Mouse (Mus musculus) stomach, embryonic 16.5 days (tissue): ENCODE results near the gene Rnase1. TPM values are rescaled to one million over a fixed set of nuclear protein-coding genes. Genes with fewer than 3 reads are reported as not detected.
A peak's percentile ranks its signal among the peaks of the same experiment; 100 is the strongest.
"Not testable (repeated sequence)": the region's sequence is repeated elsewhere in the genome, so short reads cannot be mapped to it uniquely, and the experiment has no call there.

Source experiments
- ATAC-seq: fragments of 200-750 bp; cut with Nextera tagmentation; 2 replicates; pipeline ENCODE4 v1.8.0; 2017; ENCODE audit warnings: moderate number of reproducible peaks, moderate TSS enrichment; ENCODE audit not compliant: insufficient read depth, low FRiP score
- H3K27ac ChIP-seq: fragments of 300-500 bp; sonication (generic); 2 replicates; pipeline ENCODE4 v1.5.1; 2014; ENCODE audit warnings: low read length
- H3K27me3 ChIP-seq: fragments of 300-500 bp; sonication (generic); 2 replicates; pipeline ENCODE4 v1.6.1; 2014; ENCODE audit warnings: low read length, control low read depth, mixed read lengths; ENCODE audit not compliant: control insufficient read depth, insufficient read depth
- H3K36me3 ChIP-seq: fragments of 300-500 bp; sonication (generic); 2 replicates; pipeline ENCODE4 v1.6.1; 2014; ENCODE audit warnings: low read length; ENCODE audit not compliant: control insufficient read depth, insufficient read depth
- H3K4me1 ChIP-seq: fragments of 300-500 bp; sonication (generic); 2 replicates; pipeline ENCODE4 v1.6.1; 2014; ENCODE audit warnings: low read length, control low read depth, mixed read lengths; ENCODE audit not compliant: control insufficient read depth, insufficient read depth
- H3K4me2 ChIP-seq: fragments of 300-500 bp; sonication (generic); 2 replicates; pipeline ENCODE4 v1.6.1; 2014; ENCODE audit warnings: low read depth, low read length, mixed read lengths
- H3K4me3 ChIP-seq: fragments of 300-500 bp; sonication (generic); replicated peaks from 2 replicates; pipeline ENCODE4 v1.5.1; 2014; ENCODE audit warnings: mild to moderate bottlenecking, low read length
- H3K9ac ChIP-seq: fragments of 300-500 bp; sonication (generic); 2 replicates; pipeline ENCODE4 v1.6.1; 2014; ENCODE audit warnings: low read length
- H3K9me3 ChIP-seq: fragments of 300-500 bp; sonication (generic); replicated peaks from 2 replicates; pipeline ENCODE4 v1.6.1; 2016; ENCODE audit warnings: low read length, control low read depth; ENCODE audit not compliant: control insufficient read depth
- WGBS: fragments of 180-500 bp; shearing (Covaris S2); extraction: QIAGEN DNeasy Blood & Tissue Kit; methylation state at CpG from one replicate; pipeline ENCODE4 v1.1.7; 2014; 5-methylcytosine and 5-hydroxymethylcytosine counted together
- polyA plus RNA-seq: library from polyadenylated mRNA; unstranded; fragments of >200 nt; fragmentation: Nextera tagmentation; extraction: Ambion mirVana; gene quantifications from 2 replicates; pipeline ENCODE4 v1.2.1, GENCODE M21; 2015

Gene Rnase1
- 117 and 170 TPM in 2 replicates for polyA plus RNA-seq

DNA sequence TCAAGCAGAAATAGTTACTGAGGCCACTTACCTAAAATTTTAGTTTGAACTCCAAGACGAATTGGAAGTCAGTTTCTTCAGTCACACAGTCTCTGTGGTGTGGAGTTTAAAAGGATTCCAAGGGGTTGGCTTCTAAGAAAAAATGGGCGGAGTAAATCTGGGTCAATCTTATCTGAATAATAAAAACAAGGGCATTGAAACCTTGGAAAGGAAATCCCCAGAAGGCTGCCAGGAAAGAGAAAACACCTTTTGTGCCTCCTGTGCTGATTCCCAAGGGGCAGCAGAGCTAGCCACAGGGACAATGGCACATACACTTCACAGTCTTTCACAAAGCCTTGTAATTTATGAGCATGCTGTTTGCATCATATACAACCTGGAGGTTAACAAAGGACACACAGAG is at the start of gene Rnase1:
Rnase1 (minus strand) TSS at position 101 of the 400 bp plus-strand sequence.
- peak within 1 kb of the TSS; percentile 56 for H3K27ac ChIP-seq
- WGBS = 63% methylated on average over 2 of the region's 2 CpGs

DNA sequence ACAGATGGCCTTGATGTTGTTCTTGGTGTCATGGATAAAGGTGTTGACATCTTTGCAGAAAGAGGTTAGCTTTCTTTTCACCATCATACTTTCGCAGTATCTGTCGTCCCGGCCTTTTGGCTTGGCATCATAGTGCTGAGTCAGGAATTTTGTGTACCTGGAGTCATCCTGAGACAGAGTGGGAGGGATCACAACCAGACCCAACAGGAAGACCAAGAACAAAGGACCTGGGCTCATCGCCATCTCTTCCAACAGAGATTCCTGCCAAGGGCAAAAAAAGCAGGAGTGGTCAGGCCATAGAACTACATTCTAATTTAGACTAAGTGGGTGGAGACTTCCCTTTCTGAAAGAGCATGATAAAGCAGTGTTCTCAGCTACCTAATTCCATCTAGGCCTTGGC is 49.1 kb upstream of the Rnase1 start:
- Histone ChIP-seq H3K27me3 (no peaks in the 10 kb centered on the region), H3K4me1 (no peaks in the 10 kb centered on the region), H3K4me2 (no peak overlapping the region), H3K9me3 (no peaks in the 10 kb centered on the region), H3K4me3 (no peak overlapping the region), H3K36me3 (no peaks in the 10 kb centered on the region), H3K9ac (no peak overlapping the region), H3K27ac (no peak overlapping the region)
- no peak for ATAC-seq
- WGBS = 83% methylated on average over 4 of the region's 4 CpGs

More for the DNA sequence above, at the start of gene Rnase1:
- Histone ChIP-seq H3K36me3 (no peaks in the 10 kb centered on the region), H3K27me3 (no peaks in the 10 kb centered on the region), H3K4me3 (no peak within 1 kb of the TSS), H3K4me2 (no peak within 1 kb of the TSS), H3K9ac (0 out of 2 replicates have a peak within 1 kb of the TSS, but pooled peaks have one; percentile 12), H3K4me1 (no peaks in the 10 kb centered on the region), H3K9me3 (no peaks in the 10 kb centered on the region)
- no peak for ATAC-seq

DNA sequence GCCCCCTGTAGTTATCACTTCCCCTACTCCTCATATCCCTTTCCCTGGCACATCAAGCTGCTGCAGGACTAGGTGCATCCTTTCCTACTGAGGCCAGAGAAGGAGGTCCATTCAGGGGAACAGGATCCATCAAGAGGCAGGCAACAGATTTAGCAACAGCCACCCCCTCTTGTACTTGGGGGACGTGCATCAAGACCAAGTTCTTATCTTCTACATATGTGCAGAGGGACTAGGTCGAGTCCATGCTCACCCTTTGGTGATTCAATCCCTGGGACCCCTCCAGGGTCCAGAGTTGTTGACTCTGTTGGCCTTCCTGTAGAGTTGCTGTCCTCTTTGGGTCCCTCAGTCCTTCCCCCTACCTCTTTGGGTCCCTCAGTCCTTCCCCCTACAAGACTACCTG is 34.5 kb upstream of the Rnase1 start:
- not testable (repeated sequence) for H3K4me3 ChIP-seq, H3K4me2 ChIP-seq, H3K4me1 ChIP-seq, H3K27me3 ChIP-seq, H3K27ac ChIP-seq, ATAC-seq, H3K9ac ChIP-seq, H3K9me3 ChIP-seq, H3K36me3 ChIP-seq
- 74% methylated on average over 2 of the region's 2 CpGs for WGBS

DNA sequence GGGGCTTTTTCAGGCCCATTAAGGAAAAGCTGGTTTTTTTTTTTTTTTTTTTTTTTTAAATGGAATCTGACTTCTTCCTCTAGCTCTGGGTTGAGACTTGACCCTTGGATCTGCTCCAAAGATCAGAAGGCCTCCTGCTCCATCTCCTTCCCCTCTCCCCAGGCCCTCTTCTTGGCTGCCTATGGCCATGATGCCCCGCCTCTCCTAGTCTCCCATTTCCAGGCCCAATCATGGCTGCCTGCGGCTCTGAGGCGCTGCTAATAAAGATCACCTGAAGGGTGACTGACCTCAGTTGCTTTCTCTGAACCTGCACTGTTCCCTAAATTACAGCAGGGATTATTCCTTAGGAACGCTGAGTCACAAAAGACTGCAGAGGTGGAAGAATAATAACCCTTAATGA is 27.3 kb upstream of the Rnase1 start:
- Histone ChIP-seq H3K27me3 (no peaks in the 10 kb centered on the region), H3K9ac (no peak overlapping the region), H3K4me1 (no peaks in the 10 kb centered on the region), H3K36me3 (no peaks in the 10 kb centered on the region), H3K9me3 (no peaks in the 10 kb centered on the region), H3K4me3 (no peak overlapping the region), H3K4me2 (no peak overlapping the region), H3K27ac (no peak overlapping the region)
- 82% methylated on average over 4 of the region's 4 CpGs for whole genome bisulfite sequencing
- ATAC-seq = no peak

DNA sequence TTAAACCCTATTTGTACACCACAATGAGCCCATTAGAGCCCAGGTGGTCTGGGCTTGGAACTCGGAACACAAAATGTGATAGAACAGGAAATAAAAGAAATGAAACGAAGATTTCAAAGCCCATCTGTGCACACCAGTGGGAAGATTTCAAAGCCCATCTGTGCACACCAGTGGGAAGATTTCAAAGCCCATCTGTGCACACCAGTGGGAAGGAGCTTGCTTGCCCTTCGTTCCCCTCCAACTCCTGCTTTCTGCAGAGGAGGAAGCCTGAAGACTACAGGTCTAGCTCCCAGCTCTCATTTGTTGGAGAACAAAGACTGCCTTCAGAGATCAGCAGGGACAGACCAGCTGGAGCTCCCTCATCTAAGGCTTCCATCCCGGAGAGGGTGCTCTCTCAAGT is 26.4 kb upstream of the Rnase1 start:
- H3K9ac ChIP-seq, H3K4me2 ChIP-seq, H3K27me3 ChIP-seq, H3K27ac ChIP-seq, ATAC-seq, H3K4me1 ChIP-seq, H3K36me3 ChIP-seq, H3K9me3 ChIP-seq, H3K4me3 ChIP-seq: not testable (repeated sequence)
- 57% methylated on average over 4 of the region's 4 CpGs for WGBS

DNA sequence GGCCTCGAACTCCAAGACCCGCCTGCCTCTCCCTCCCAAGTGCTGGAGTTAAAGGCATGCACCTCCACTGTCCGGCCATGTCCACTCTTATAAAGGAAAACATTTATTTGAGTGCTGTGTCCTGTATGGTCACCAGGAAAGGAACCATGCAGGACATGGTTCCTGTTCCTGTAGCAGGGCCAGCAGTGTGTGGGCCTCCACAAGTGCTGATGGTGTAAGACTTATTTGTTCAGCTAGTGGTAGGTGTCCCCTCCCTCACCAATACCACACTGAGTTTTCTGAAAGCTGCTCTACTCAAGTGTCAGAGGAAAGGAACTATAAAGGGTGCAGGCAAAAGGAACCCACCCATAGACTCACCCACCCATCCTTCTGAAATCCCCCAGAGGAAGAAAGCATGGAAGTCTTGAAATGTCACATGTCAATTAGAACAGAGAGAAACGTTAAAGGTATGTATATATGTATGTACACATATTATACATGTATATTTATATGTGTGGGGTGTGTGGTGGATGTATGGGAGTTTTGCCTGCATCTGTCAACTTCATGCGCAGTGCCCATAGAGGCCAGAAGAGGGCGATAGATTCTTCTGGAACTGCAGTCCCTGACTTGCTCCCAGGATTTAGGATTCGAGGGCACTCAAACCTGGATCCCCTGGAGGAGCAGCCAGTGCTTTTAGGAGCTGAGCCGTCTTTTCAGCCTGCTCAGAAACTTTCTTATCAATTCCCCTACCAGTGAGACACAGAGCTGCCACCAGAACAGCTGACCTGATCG is 25.7 kb upstream of the Rnase1 start:
- not testable (repeated sequence) for H3K4me1 ChIP-seq, ATAC-seq, H3K27ac ChIP-seq, H3K27me3 ChIP-seq, H3K36me3 ChIP-seq, H3K4me2 ChIP-seq, H3K4me3 ChIP-seq, H3K9ac ChIP-seq, H3K9me3 ChIP-seq
- WGBS = 34% methylated on average over 9 of the region's 9 CpGs

DNA sequence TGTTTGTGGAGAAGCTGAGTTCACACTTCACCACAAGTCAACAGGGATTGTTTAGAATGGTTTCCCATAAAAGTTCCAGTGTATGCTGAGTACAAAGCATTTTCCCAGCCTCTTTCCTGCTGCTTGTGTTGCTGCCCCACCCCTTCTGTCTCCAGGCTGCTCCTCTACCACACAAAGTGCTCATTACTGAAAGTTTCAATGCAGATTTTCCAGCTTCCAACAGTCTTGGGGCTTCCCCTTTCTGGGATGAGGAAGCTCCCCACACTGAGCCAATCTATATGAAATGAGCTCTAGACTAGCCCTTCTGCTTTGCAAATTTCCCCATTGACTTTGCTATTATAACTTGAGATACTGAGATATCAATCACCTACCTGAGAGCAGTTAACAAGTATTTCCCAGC is 19.5 kb upstream of the Rnase1 start:
- Histone ChIP-seq H3K27me3 (no peaks in the 10 kb centered on the region), H3K9me3 (no peaks in the 10 kb centered on the region), H3K4me3 (no peak overlapping the region), H3K27ac (no peak overlapping the region), H3K4me2 (no peak overlapping the region), H3K4me1 (no peaks in the 10 kb centered on the region), H3K9ac (no peak overlapping the region), H3K36me3 (no peaks in the 10 kb centered on the region)
- ATAC-seq = no peak

DNA sequence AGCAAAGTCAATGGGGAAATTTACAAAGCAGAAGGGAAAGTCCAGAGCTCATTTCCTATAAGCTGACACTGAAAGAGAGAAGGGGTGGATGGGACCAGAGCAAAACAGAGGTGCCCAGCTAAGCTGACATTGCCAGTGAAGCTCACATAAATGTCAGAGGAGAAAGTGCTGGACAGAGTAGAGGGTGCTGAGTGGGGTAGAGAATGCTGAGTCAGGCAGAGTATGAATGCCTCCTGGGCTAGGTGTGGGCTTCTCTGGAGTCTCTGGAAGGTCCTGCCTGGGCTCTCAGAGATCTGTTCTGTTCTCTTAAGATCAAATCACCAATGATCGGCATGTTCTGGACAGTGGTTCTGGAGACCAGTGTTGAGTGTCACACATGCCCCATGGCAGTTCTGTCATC is 18.9 kb upstream of the Rnase1 start:
- Histone ChIP-seq H3K4me2 (no peak overlapping the region), H3K27me3 (no peaks in the 10 kb centered on the region), H3K36me3 (no peaks in the 10 kb centered on the region), H3K9me3 (no peaks in the 10 kb centered on the region), H3K4me1 (no peaks in the 10 kb centered on the region), H3K4me3 (no peak overlapping the region), H3K9ac (no peak overlapping the region), H3K27ac (no peak overlapping the region)
- no peak for ATAC-seq
- 90% methylated on average over 1 of the region's 1 CpGs for WGBS

DNA sequence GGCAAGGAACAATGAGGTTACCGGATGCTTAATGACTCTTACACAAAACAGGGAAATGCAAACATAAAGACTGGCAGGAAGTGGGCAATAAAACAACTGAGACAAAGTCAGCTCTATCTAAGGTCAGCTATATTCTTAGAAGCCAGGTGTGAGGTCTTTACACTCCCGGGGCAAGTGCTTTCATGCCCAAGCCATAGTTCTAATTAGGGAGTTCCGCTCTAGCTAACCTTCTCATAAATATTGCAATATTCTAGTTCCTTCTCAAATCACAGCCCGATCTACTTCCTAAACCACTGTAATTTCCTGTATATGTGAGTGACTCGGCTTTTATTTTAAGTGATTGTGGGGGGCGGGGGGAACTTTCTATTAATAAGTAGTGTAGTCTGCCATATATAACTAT is 16.7 kb upstream of the Rnase1 start:
- not testable (repeated sequence) for H3K27me3 ChIP-seq, ATAC-seq, H3K9me3 ChIP-seq, H3K4me2 ChIP-seq, H3K4me1 ChIP-seq, H3K36me3 ChIP-seq, H3K27ac ChIP-seq, H3K4me3 ChIP-seq, H3K9ac ChIP-seq
- WGBS = 82% methylated on average over 6 of the region's 6 CpGs
